Mouse (Mus musculus) testis, adult 2 months (tissue): ENCODE results near the gene Bbc3. TPM values are rescaled to one million over a fixed set of nuclear protein-coding genes. Genes with fewer than 3 reads are reported as not detected.

ENCODE experiments used
- H3K27ac ChIP-seq: fragments of 200-500 bp; 2 replicates; pipeline ENCODE4 v1.5.1; 2012; ENCODE audit warnings: low read depth, low read length; ENCODE audit not compliant: control insufficient read depth, insufficient read depth
- H3K27me3 ChIP-seq: fragments of 200-500 bp; 2 replicates; pipeline ENCODE4 v1.6.1; 2012; ENCODE audit warnings: mild to moderate bottlenecking, low read length, moderate library complexity; ENCODE audit not compliant: control insufficient read depth, insufficient read depth
- H3K36me3 ChIP-seq: fragments of 200-500 bp; 2 replicates; pipeline ENCODE4 v1.6.1; 2012; ENCODE audit warnings: mild to moderate bottlenecking, low read length; ENCODE audit not compliant: control insufficient read depth, insufficient read depth
- H3K4me1 ChIP-seq: fragments of 200-500 bp; 2 replicates; pipeline ENCODE4 v1.6.1; 2012; ENCODE audit warnings: low read length; ENCODE audit not compliant: control insufficient read depth, insufficient read depth
- H3K4me3 ChIP-seq: fragments of 200-500 bp; 2 replicates; pipeline ENCODE4 v1.5.1; 2012; ENCODE audit warnings: low read depth, mild to moderate bottlenecking, low read length, moderate library complexity, mixed read lengths; ENCODE audit not compliant: control insufficient read depth
- CTCF ChIP-seq: fragments of 200-500 bp; IDR thresholded peaks from 2 replicates; pipeline ENCODE4 v1.5.1; 2012; ENCODE audit warnings: low read depth, mild to moderate bottlenecking, inconsistent platforms, low read length, moderate library complexity; ENCODE audit not compliant: control insufficient read depth, insufficient read depth, insufficient replicate concordance
- POLR2A ChIP-seq: fragments of 200-500 bp; IDR thresholded peaks from 2 replicates; pipeline ENCODE4 v1.6.1; 2012; ENCODE audit warnings: low read depth, mild to moderate bottlenecking, inconsistent platforms, low read length, moderate library complexity; ENCODE audit not compliant: control insufficient read depth
- polyA plus RNA-seq: library from polyadenylated mRNA; depleted of rRNA; stranded (reverse); fragments of >200 nt; gene quantifications from 2 replicates; pipeline ENCODE4 v1.2.3, GENCODE M21; 2012

Gene Bbc3
- polyA plus RNA-seq, 1 experiment = 4.0 TPM

DNA sequence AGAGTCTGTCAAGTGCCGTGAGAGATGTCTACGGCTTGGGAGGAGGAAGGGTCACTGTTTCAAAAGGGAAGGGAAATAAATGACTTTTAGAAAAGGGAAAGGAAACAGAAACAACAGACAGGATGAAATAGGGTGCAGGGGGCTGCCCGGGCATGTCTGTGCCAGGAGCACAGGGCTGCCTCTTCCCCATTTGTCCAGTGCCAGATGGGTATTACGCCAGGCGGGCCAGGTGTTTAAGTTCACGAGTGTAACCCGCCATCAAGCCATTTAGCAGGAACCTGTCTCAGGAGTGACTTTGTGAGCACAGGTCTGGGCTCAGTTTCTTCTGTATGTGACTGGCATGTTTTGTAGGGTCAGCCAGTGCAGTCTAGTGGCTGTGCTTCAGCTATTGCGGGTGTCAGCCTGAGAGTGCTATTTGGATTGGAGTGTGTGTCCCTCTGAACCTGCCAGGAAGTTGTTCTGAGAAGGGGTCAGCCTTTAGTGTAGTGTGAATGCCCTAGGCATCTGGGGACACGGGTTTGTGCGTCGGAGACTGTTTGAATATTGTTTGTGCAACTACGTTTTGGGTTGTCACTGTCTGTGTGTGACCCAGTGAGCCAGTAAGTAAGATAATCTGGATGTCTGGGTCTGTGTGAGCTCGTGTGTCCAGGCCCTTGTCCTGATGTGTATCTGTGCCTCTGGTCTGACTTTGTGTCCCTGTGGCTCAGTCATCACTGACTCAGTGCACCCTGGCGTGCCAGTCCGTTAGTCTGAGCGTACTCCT, 543 bp downstream of the Bbc3 start:
- Histone ChIP-seq H3K4me1 (peaks cover 36% of the 10 kb centered on the region), H3K4me3 (peak overlapping the region; percentile 31), H3K27ac (peak overlapping the region; percentile 63), H3K27me3 (no peaks in the 10 kb centered on the region), H3K36me3 (no peaks in the 10 kb centered on the region)
- TF ChIP-seq POLR2A (no peak), CTCF (no peak)

DNA sequence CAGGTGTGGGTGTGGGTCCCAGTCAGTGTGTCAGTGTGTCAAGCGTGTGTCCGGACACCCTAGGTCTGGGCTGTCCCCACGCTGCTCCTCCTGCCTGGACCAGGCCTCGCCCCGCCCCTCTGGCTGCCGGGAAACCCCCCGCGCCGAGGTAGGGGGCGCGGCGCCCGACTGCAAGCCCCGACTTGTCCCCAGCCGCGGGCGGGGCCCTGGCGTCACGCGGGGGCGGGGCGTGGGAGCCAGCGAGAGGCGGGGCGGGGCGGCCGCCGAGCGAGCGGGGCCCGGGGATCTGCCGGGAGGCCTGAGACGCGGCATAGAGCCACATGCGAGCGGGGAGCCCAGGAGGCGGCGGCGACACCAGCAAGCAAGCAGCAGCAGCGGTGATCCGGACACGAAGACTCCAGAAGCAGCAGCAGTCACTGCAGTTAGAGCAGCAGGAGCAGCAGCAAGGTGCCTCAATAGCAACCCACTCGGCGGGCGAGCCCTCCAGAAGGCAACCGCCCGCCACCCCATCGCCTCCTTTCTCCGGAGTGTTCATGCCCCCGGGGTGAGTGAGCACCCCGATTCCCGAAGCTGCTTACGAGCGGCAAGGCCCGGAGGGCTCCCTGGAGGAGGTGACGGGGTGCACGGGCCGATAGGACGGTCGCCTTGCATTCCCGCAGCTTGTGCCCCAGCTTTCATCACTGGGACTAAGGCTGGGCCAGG, 1.3 kb downstream of the Bbc3 start:
- peaks cover 40% of the 10 kb centered on the region for H3K4me1 ChIP-seq
- no peaks in the 10 kb centered on the region for H3K36me3 ChIP-seq
- peak overlapping the region; percentile 63 for H3K27ac ChIP-seq
- H3K4me3 ChIP-seq = peak overlapping the region; percentile 84
- TF ChIP-seq POLR2A = no peak; the same call in 1 of the 2 replicates
- no peak for TF ChIP-seq CTCF
- no peaks in the 10 kb centered on the region for H3K27me3 ChIP-seq

DNA sequence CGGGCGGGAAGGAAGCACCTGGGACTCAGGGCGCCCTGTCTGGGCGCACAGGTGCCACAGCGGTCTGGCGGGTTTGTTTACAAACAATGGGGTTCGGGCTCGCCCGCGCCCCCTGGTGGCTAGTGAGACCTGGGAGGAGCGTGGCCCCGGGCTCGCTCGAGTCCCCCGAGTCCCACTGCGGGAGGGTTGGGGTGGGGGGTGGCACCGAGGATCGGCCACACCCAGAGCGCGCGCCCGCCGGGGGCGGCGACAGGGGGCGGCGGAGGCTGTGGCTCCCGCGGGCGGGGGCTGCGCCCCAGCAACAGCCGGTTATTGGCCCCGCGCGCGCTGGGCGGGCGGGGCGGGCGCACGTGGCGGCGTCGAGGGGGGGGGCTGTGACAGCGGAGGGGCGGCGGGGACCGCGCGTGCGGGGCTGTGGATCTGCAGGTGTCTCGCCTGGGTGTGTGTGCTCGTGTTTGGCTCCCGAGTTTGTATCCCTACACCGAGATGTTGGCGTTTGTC, 1.9 kb downstream of the Bbc3 start:
- Histone ChIP-seq H3K4me1 (peaks cover 40% of the 10 kb centered on the region), H3K27ac (no peak overlapping the region; the same call in 1 of the 2 replicates), H3K36me3 (no peaks in the 10 kb centered on the region), H3K4me3 (peak overlapping the region; percentile 84), H3K27me3 (no peaks in the 10 kb centered on the region)
- TF ChIP-seq CTCF (peak; percentile 49), POLR2A (no peak)

DNA sequence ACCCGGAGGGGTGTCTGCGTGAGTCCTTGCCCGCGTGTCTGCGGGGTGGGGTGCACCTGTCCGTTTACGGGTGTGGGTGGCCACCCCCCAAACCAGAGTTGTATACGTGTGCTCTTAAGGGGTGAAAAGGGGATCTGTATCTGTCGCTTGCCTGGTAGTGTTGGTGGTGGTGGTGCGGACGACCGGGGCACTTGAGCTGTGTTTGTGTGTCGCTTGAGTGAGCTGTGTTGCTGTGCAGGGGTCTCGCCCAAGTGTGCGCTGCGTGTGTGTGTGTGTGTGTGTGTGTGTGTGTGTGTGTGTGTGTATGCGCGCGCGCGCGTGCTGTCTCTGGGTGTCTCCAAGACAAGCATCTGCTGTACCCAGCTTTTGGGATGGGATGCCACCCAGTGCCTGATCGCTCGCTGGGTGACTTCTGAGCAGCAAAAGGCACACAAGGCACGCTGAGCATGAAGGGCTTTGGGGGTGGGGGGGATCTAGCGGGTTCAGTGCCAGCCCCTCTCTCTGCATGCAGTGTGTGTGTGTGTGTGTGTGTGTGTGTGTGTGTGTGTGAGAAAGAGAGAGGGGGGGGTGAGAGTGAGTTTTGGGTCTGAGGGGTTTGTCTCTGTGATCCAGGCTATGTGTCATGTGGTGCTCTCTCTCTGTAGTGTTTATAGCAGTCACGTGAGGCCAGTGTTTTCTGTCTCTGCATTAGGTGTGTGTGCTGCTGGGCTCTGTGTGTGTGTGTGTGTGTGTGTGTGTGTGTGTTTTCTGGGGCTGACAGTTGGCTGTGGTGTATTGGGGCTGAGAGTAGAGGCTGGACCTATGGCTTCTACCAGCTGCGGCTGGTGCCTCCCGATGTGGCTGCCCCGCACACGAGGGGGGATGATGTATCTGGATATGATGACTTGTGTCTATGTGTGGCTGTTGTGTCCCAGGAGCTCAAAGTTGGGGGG, 2.6 kb downstream of the Bbc3 start:
- peak overlapping the region; percentile 73 for H3K4me3 ChIP-seq
- peaks cover 43% of the 10 kb centered on the region for H3K4me1 ChIP-seq
- H3K36me3 ChIP-seq = no peaks in the 10 kb centered on the region
- no peak for TF ChIP-seq CTCF
- no peak for TF ChIP-seq POLR2A
- H3K27ac ChIP-seq = no peak overlapping the region; the same call in 1 of the 2 replicates
- no peaks in the 10 kb centered on the region for H3K27me3 ChIP-seq

DNA sequence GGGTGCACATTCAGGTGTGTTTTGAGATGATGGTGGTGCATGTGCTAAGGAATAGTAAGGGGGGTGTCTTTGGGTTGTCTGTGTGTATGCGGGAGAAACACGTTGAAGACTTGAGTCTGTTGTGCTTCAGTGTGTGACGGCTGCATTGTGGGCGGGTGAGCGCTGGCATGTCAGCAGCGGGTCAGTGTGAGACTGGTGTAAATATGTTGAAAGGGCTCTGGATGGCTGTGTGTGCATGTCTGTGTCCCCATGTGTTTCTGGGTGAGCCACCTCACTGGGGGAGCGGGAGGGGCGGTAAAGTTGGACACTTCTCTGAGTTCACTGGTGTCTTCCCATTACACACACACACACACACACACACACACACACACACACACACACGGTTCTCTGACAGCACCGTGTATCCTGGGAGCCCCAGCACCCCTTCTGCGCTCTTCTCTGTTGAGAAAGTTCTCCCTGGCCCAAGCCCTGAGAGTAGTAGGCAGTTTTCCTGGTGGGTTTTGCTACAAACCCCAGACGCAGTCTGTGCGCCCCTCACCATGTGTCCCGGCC, 3.3 kb downstream of the Bbc3 start:
- peak overlapping the region; percentile 46; the same call in 1 of the 2 replicates for H3K4me3 ChIP-seq
- TF ChIP-seq CTCF (no peak), POLR2A (no peak)
- H3K4me1 ChIP-seq = peaks cover 43% of the 10 kb centered on the region
- H3K27me3 ChIP-seq = no peaks in the 10 kb centered on the region
- no peaks in the 10 kb centered on the region for H3K36me3 ChIP-seq
- H3K27ac ChIP-seq = no peak overlapping the region

DNA sequence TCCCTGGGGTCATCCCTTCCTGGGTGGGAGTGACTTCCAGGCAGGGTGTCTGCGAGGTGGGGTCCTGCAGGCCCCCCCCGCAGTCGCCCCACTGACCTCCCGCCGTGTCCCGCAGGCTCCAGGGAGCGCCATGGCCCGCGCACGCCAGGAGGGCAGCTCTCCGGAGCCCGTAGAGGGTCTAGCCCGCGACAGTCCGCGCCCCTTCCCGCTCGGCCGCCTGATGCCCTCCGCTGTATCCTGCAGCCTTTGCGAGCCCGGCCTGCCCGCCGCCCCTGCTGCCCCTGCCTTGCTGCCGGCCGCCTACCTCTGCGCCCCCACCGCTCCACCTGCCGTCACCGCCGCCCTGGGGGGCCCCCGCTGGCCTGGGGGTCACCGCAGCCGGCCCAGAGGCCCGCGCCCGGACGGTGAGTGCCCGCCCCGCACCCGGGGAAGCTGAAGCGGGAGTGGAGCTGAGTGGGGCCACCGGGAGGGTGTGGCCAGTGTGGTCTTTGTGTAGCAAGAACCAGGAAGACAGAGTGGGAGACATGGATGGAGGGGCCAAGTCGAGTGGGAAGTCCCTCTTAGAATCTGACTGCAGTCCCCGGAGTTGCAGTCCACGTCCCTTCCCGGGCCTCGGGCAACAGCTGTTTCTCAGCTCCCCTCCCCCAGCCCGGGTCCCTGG, 3.9 kb downstream of the Bbc3 start:
- Histone ChIP-seq H3K27me3 (no peaks in the 10 kb centered on the region), H3K36me3 (no peaks in the 10 kb centered on the region), H3K4me1 (peaks cover 45% of the 10 kb centered on the region), H3K27ac (no peak overlapping the region), H3K4me3 (peak overlapping the region; percentile 46)
- TF ChIP-seq POLR2A (no peak), CTCF (no peak)
